In genomic region chr10:80700038-80700504, GRCm38 (mm10) we compare ENCODE assay signal across 9 mouse cellular contexts. TPM values are rescaled to one million over a fixed set of nuclear protein-coding genes. Genes with fewer than 3 reads are reported as not detected.
A peak's percentile ranks its signal among the peaks of the same experiment; 100 is the strongest.
DNase-seq lines count a peak whose midpoint lies in the region; ATAC-seq and TF ChIP-seq lines count a peak whose summit lies in the region.
"Had no signal": no experiment of that assay in that cellular context is flagged by ENCODE, and none has a peak within 500 bp of the region (broad histone marks: within the 10 kb centered on the region; RNA-seq: fewer than 3 reads in every experiment).

No protein-coding gene starts in this region.

- H3K4me3 ChIP-seq in heart, embryonic 10.5 days, result no peak overlapping the region
- peak overlapping the region; percentile 52 for H3K4me3 ChIP-seq in thymus, adult 2 months (ENCODE audit: control insufficient read depth, insufficient read depth, low read length)
- no peak overlapping the region for H3K4me3 ChIP-seq in limb, embryonic 12.5 days (replicated peaks)
- H3K4me3 ChIP-seq in stomach, embryonic 16.5 days (replicated peaks; ENCODE audit: low read length), result no peak overlapping the region; the same call in 1 of the 2 replicates

- no peak overlapping the region for H3K9ac ChIP-seq in limb, embryonic 12.5 days (replicated peaks)
- no peak overlapping the region for H3K9ac ChIP-seq in stomach, embryonic 16.5 days (ENCODE audit: low read length)

- peaks cover 19% of the 10 kb centered on the region; the same call in 1 of the 2 replicates for H3K36me3 ChIP-seq in heart, embryonic 10.5 days
- H3K36me3 ChIP-seq in thymus, adult 2 months (ENCODE audit: control insufficient read depth, insufficient read depth, low read length), result no peaks in the 10 kb centered on the region
- H3K36me3 ChIP-seq in limb, embryonic 12.5 days, result peaks cover 23% of the 10 kb centered on the region
- no peaks in the 10 kb centered on the region for H3K36me3 ChIP-seq in stomach, embryonic 16.5 days (ENCODE audit: control insufficient read depth, insufficient read depth, low read length)

- WGBS in heart, embryonic 10.5 days, result 85% methylated on average over 7 of the region's 7 CpGs
- whole genome bisulfite sequencing in thymus, adult 2 months, result 10% methylated on average over 7 of the region's 7 CpGs
- 88% methylated on average over 7 of the region's 7 CpGs for WGBS in limb, embryonic 12.5 days
- 72% methylated on average over 7 of the region's 7 CpGs for WGBS in stomach, embryonic 16.5 days

- H3K9me3 ChIP-seq in heart, embryonic 10.5 days, result no peaks in the 10 kb centered on the region
- H3K9me3 ChIP-seq in limb, embryonic 12.5 days, result no peaks in the 10 kb centered on the region
- no peaks in the 10 kb centered on the region for H3K9me3 ChIP-seq in stomach, embryonic 16.5 days (replicated peaks; ENCODE audit: control insufficient read depth, low read length)

- H3K27me3 ChIP-seq in heart, embryonic 10.5 days (ENCODE audit: insufficient read depth, poor library complexity, severe bottlenecking), result no peaks in the 10 kb centered on the region
- no peaks in the 10 kb centered on the region for H3K27me3 ChIP-seq in thymus, adult 2 months (ENCODE audit: control insufficient read depth, insufficient read depth, low read length)
- H3K27me3 ChIP-seq in limb, embryonic 12.5 days, result no peaks in the 10 kb centered on the region
- no peaks in the 10 kb centered on the region for H3K27me3 ChIP-seq in stomach, embryonic 16.5 days (ENCODE audit: control insufficient read depth, insufficient read depth, low read length)

- intact Hi-C loops in heart, postnatal 36 days (cut with DNase I), result loop anchor here (2.0 to 10.0 kb wide), 2 partner anchors 19 to 265 kb away; partner anchors contain the start of gene Tcf3

- no peak for TF ChIP-seq POLR2A in thymus, adult 2 months (IDR thresholded peaks at IDR 0.05; ENCODE audit: control insufficient read depth, extremely low read depth, insufficient read depth, low read length, poor library complexity)

- peak overlapping the region; percentile 44; the same call in 1 of the 2 replicates for H3K27ac ChIP-seq in heart, embryonic 10.5 days
- peak overlapping the region; percentile 94 for H3K27ac ChIP-seq in thymus, adult 2 months (ENCODE audit: control insufficient read depth, insufficient read depth, low read length)
- H3K27ac ChIP-seq in limb, embryonic 12.5 days, result no peak overlapping the region
- H3K27ac ChIP-seq in stomach, embryonic 16.5 days (ENCODE audit: low read length), result no peak overlapping the region

- H3K4me1 ChIP-seq in heart, embryonic 10.5 days, result peaks cover 76% of the 10 kb centered on the region
- H3K4me1 ChIP-seq in thymus, adult 2 months (replicated peaks; ENCODE audit: control insufficient read depth, insufficient read depth, low read length), result peaks cover 55% of the 10 kb centered on the region
- peaks cover 30% of the 10 kb centered on the region for H3K4me1 ChIP-seq in limb, embryonic 12.5 days (replicated peaks)
- H3K4me1 ChIP-seq in stomach, embryonic 16.5 days (ENCODE audit: control insufficient read depth, insufficient read depth, low read length), result peaks cover 34% of the 10 kb centered on the region

- DNase-seq in heart, embryonic 10.5 days (ENCODE audit: low spot score), result no peak
- no peak for DNase-seq in heart, postnatal 36 days
- peak; percentile 25 for DNase-seq in thymus, adult 2 months
- no peak for DNase-seq in thymus, postnatal 0 days (ENCODE audit: low spot score)
- DNase-seq in retina, postnatal 1 day, result no peak
- DNase-seq in right cerebral cortex, postnatal 4 days, result no peak
- DNase-seq: right cerebral cortex, postnatal 25 days had no signal

- no peak for TF ChIP-seq CTCF in thymus, adult 2 months (IDR thresholded peaks at IDR 0.05; ENCODE audit: borderline replicate concordance, control insufficient read depth, extremely low read depth, insufficient read depth, low read length, poor library complexity)

- no peak for ATAC-seq in limb, embryonic 12.5 days (ENCODE audit: insufficient number of reproducible peaks, insufficient read depth, low FRiP score, low TSS enrichment, low read depth)
- ATAC-seq in stomach, embryonic 16.5 days (ENCODE audit: insufficient read depth, low FRiP score), result no peak

- H3K4me2 ChIP-seq in limb, embryonic 12.5 days, result peak overlapping the region; percentile 82; the same call in 1 of the 2 replicates
- peak overlapping the region; percentile 48 for H3K4me2 ChIP-seq in stomach, embryonic 16.5 days (ENCODE audit: low read depth, low read length)

RNA-seq across cellular contexts. Expression of gene Mob3a, which starts 1.7 kb away (rescaled TPM):
- polyA plus RNA-seq in heart, embryonic 10.5 days (2016; fragmentation: Nextera tagmentation; extraction: Ambion mirVana), result 54.8 and 56.8 TPM in 2 replicates
- total RNA-seq in heart, postnatal 36 days (2021), result 1 to 10 TPM; 5.3 to 6.7 TPM
- 252 and 261 TPM in 2 replicates for polyA plus RNA-seq in thymus, adult 2 months (2012; rRNA removed)
- polyA plus RNA-seq in thymus, postnatal 0 days (2015; fragmentation: Nextera tagmentation; extraction: Ambion mirVana), result 107 and 114 TPM in 2 replicates
- polyA plus RNA-seq in limb, embryonic 12.5 days (2016; fragmentation: Nextera tagmentation; extraction: Ambion mirVana), result 51.1 and 51.7 TPM in 2 replicates
- 51.6 and 57.5 TPM in 2 replicates for polyA plus RNA-seq in stomach, embryonic 16.5 days (2015; fragmentation: Nextera tagmentation; extraction: Ambion mirVana)

RNA-seq across cellular contexts. Expression of gene Izumo4, which starts 1.9 kb away (rescaled TPM):
- polyA plus RNA-seq in heart, embryonic 10.5 days (2016; fragmentation: Nextera tagmentation; extraction: Ambion mirVana), result 12.8 and 14.4 TPM in 2 replicates
- 1 to 10 TPM; 2.5 to 2.9 TPM for total RNA-seq in heart, postnatal 36 days (2021)
- polyA plus RNA-seq in thymus, adult 2 months (2012; rRNA removed), result 56.4 and 66.9 TPM in 2 replicates
- polyA plus RNA-seq in thymus, postnatal 0 days (2015; fragmentation: Nextera tagmentation; extraction: Ambion mirVana), result 17.8 and 20.1 TPM in 2 replicates
- 12.5 and 16.5 TPM in 2 replicates for polyA plus RNA-seq in limb, embryonic 12.5 days (2016; fragmentation: Nextera tagmentation; extraction: Ambion mirVana)
- polyA plus RNA-seq in stomach, embryonic 16.5 days (2015; fragmentation: Nextera tagmentation; extraction: Ambion mirVana), result 25.5 and 28.7 TPM in 2 replicates

RNA-seq across cellular contexts. Expression of gene Mknk2, which starts 22.2 kb away (rescaled TPM):
- 90.8 and 92.0 TPM in 2 replicates for polyA plus RNA-seq in heart, embryonic 10.5 days (2016; fragmentation: Nextera tagmentation; extraction: Ambion mirVana)
- total RNA-seq in heart, postnatal 36 days (2021), result 100 to 1,000 TPM; 223 to 233 TPM
- 606 and 621 TPM in 2 replicates for polyA plus RNA-seq in thymus, adult 2 months (2012; rRNA removed)
- polyA plus RNA-seq in thymus, postnatal 0 days (2015; fragmentation: Nextera tagmentation; extraction: Ambion mirVana), result 119 and 125 TPM in 2 replicates
- polyA plus RNA-seq in limb, embryonic 12.5 days (2016; fragmentation: Nextera tagmentation; extraction: Ambion mirVana), result 122 and 124 TPM in 2 replicates
- 42.8 and 45.1 TPM in 2 replicates for polyA plus RNA-seq in stomach, embryonic 16.5 days (2015; fragmentation: Nextera tagmentation; extraction: Ambion mirVana)

RNA-seq across cellular contexts. Expression of gene Ap3d1, which starts 42.0 kb away (rescaled TPM):
- 53.1 and 60.4 TPM in 2 replicates for polyA plus RNA-seq in heart, embryonic 10.5 days (2016; fragmentation: Nextera tagmentation; extraction: Ambion mirVana)
- total RNA-seq in heart, postnatal 36 days (2021), result 10 to 100 TPM; 35.1 to 43.5 TPM
- polyA plus RNA-seq in thymus, adult 2 months (2012; rRNA removed), result 182 and 195 TPM in 2 replicates
- 48.0 and 54.8 TPM in 2 replicates for polyA plus RNA-seq in thymus, postnatal 0 days (2015; fragmentation: Nextera tagmentation; extraction: Ambion mirVana)
- 73.8 and 76.8 TPM in 2 replicates for polyA plus RNA-seq in limb, embryonic 12.5 days (2016; fragmentation: Nextera tagmentation; extraction: Ambion mirVana)
- polyA plus RNA-seq in stomach, embryonic 16.5 days (2015; fragmentation: Nextera tagmentation; extraction: Ambion mirVana), result 62.5 and 66.3 TPM in 2 replicates

RNA-seq across cellular contexts. Expression of gene Btbd2, which starts 43.2 kb away (rescaled TPM):
- polyA plus RNA-seq in heart, embryonic 10.5 days (2016; fragmentation: Nextera tagmentation; extraction: Ambion mirVana), result 59.0 and 69.9 TPM in 2 replicates
- total RNA-seq in heart, postnatal 36 days (2021), result 10 to 100 TPM; 45.5 to 46.8 TPM
- polyA plus RNA-seq in thymus, adult 2 months (2012; rRNA removed), result 94.7 and 103 TPM in 2 replicates
- polyA plus RNA-seq in thymus, postnatal 0 days (2015; fragmentation: Nextera tagmentation; extraction: Ambion mirVana), result 31.6 and 31.9 TPM in 2 replicates
- 95.8 and 102 TPM in 2 replicates for polyA plus RNA-seq in limb, embryonic 12.5 days (2016; fragmentation: Nextera tagmentation; extraction: Ambion mirVana)
- 11.5 and 12.7 TPM in 2 replicates for polyA plus RNA-seq in stomach, embryonic 16.5 days (2015; fragmentation: Nextera tagmentation; extraction: Ambion mirVana)

Comparison
In these comparisons a context has a peak if more than half of its experiments do, and no peak if none do; other contexts are left out.
1. H3K27ac ChIP-seq: peak in heart, embryonic 10.5 days (single experiment) and thymus, adult 2 months (single experiment); none in limb, embryonic 12.5 days (single experiment) and stomach, embryonic 16.5 days (single experiment).